8 mouse cellular contexts compared by ENCODE assay signal in the genomic region with DNA sequence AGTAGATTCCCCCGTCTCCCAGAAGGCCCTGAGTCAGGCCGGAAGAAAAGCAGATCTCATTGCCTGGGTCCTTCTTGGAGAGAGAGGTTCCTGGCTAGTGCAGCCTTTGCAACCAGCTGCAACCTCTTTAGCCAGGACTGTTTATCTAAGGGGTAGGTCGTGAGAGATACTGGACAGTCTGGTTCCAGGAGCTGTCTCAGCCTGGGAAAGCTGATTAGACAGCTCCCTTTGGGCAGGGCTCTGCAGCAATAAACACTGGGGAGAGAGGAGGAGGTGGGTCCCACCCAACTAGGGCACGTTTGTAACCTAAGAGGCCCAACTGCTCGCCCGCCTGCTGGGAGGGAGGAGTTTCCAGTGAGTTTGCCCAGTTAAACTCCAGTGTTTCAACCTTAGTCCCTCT.
DNase-seq lines count a peak whose midpoint lies in the region; ATAC-seq lines count a peak whose summit lies in the region.

No protein-coding gene starts in this region.

- no peaks in the 10 kb centered on the region for H3K9me3 ChIP-seq in liver, embryonic 11.5 days (ENCODE audit: control insufficient read depth, low read length)
- H3K9me3 ChIP-seq in forebrain, embryonic 13.5 days (replicated peaks), result 0 out of 2 replicates have a peak, but pooled peaks cover 2% of the 10 kb centered on the region

- H3K27me3 ChIP-seq in liver, embryonic 11.5 days (replicated peaks; ENCODE audit: control insufficient read depth, insufficient read depth, low read length), result no peaks in the 10 kb centered on the region
- no peaks in the 10 kb centered on the region for H3K27me3 ChIP-seq in forebrain, embryonic 13.5 days

- peaks cover 50% of the 10 kb centered on the region for H3K4me1 ChIP-seq in liver, embryonic 11.5 days (replicated peaks; ENCODE audit: control insufficient read depth, insufficient read depth, low read length)
- H3K4me1 ChIP-seq in forebrain, embryonic 13.5 days, result no peaks in the 10 kb centered on the region

- peak overlapping the region; percentile 64 for H3K4me2 ChIP-seq in liver, embryonic 11.5 days
- no peak overlapping the region for H3K4me2 ChIP-seq in forebrain, embryonic 13.5 days

- H3K9ac ChIP-seq in liver, embryonic 11.5 days (ENCODE audit: low read depth, low read length), result peak overlapping the region; percentile 74
- no peak overlapping the region for H3K9ac ChIP-seq in forebrain, embryonic 13.5 days

- DNase-seq in 3T3-L1 (ENCODE audit: low read depth, low spot score) (peak; percentile 16), ZHBTc4 (ENCODE audit: low read depth, low spot score) (peak; percentile 90)
- DNase-seq in heart, adult 11 months, result peak; percentile 99
- peak; percentile 71 for DNase-seq in liver, embryonic 11.5 days (ENCODE audit: low spot score)
- peak; percentile 52 to 63 for DNase-seq in spleen, postnatal 36 days (ENCODE audit: low spot score in 2 of 2)
- no peak for DNase-seq in thymus, postnatal 10 days (ENCODE audit: low spot score in 2 of 2)
- DNase-seq in left cerebral cortex, adult 8-10 months (ENCODE audit: low spot score in 2 of 2), result no peak

- peak overlapping the region; percentile 11; the same call in 1 of the 2 replicates for H3K4me3 ChIP-seq in liver, embryonic 11.5 days (ENCODE audit: low read depth, low read length)
- no peak overlapping the region for H3K4me3 ChIP-seq in forebrain, embryonic 13.5 days

- peak; percentile 98 for ATAC-seq in liver, embryonic 11.5 days (replicated peaks; ENCODE audit: low FRiP score)
- no peak for ATAC-seq in forebrain, embryonic 13.5 days

- H3K27ac ChIP-seq in liver, embryonic 11.5 days (ENCODE audit: low read depth, low read length), result peak overlapping the region; percentile 99
- H3K27ac ChIP-seq in forebrain, embryonic 13.5 days, result no peak overlapping the region

- 10% methylated on average over 6 of the region's 6 CpGs for WGBS in liver, embryonic 11.5 days
- 48% methylated on average over 6 of the region's 6 CpGs for WGBS in forebrain, embryonic 13.5 days

- H3K36me3 ChIP-seq in liver, embryonic 11.5 days (ENCODE audit: control insufficient read depth, insufficient read depth, low read length), result no peaks in the 10 kb centered on the region
- no peaks in the 10 kb centered on the region; the same call in 1 of the 2 replicates for H3K36me3 ChIP-seq in forebrain, embryonic 13.5 days (ENCODE audit: poor library complexity, severe bottlenecking)

Comparison
In these comparisons a context has a peak if more than half of its experiments do, and no peak if none do; other contexts are left out.
1. DNase-seq: peak in 3T3-L1 (single experiment), ZHBTc4 (single experiment), heart, adult 11 months (single experiment), liver, embryonic 11.5 days (single experiment) and spleen, postnatal 36 days (2 of 2); none in thymus, postnatal 10 days (0 of 2) and left cerebral cortex, adult 8-10 months (0 of 2).